Mouse (Mus musculus): ENCODE measurements around the gene Zfp13. TPM values are rescaled to one million over a fixed set of nuclear protein-coding genes. Genes with fewer than 3 reads are reported as not detected.
A peak's percentile ranks its signal among the peaks of the same experiment; 100 is the strongest.

Zfp13 gene
- polyA plus RNA-seq (2015; fragmentation: Nextera tagmentation; extraction: Ambion mirVana) = 6.7 and 8.3 TPM in 2 replicates

DNA sequence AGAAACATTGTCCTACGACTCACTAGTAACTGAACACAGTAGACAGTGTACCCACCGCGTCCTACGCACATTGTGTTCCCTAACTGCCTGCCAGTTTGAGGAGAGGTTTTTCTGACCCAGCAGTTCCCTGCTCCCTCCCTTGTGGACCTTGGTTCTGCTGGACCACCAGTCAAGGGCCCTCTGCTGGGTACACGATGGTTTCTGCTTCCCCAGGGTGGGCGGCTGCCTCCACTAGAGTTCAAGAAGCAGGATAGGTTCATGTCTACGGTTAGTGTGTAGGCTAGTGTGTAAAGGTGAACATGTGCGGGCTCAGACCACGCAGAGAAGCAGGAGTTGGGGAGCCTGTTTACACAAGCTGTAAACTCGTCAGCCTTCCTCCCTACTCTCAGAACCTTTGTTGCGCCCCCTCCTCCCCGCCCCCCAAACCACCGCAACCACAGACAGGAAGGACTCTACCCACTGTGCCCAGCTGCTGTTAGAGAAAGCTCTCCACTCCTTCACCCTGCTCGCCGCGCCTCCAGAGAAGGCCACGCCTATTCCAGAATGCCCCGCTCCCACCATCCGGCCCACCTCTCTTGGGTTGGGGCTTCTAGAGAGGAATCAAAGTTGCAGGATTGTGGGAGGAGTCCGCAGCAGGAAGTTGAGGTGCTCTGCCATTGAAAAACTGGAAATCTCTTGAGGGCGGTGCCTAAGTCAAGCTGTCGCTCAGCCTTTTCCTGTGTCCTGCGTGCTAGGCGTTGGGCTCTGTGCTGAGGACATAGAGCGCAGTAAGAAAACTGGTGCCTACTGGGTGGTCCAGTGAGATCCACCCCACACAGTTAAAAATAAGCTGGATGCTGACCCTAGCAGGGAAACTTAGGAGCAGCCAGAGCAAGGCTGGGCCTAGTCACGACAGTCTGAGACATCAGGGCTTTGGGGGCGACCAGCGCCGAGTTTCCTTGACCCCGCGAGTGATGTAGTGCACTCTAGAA lies at the start of gene Zfp13:
Gene Zfp13, minus strand, starts transcription at position 906 of the 971 bp plus-strand sequence.
- Histone ChIP-seq H3K36me3 (no peaks in the 10 kb centered on the region), H3K9ac (peak within 1 kb of the TSS; percentile 65), H3K4me3 (peak within 1 kb of the TSS; percentile 56), H3K4me2 (peak within 1 kb of the TSS; percentile 70), H3K4me1 (replicated peaks) (peaks cover 10% of the 10 kb centered on the region), H3K27ac (peak within 1 kb of the TSS; percentile 90), H3K27me3 (no peaks in the 10 kb centered on the region), H3K9me3 (replicated peaks) (no peaks in the 10 kb centered on the region)
- peak; percentile 96 for ATAC-seq (replicated peaks; ENCODE audit: insufficient number of reproducible peaks, insufficient read depth, low FRiP score, low read depth)
- 3% methylated on average over 31 of the region's 31 CpGs for WGBS

GRCm38 (mm10) chr17:23645894-23646293 lies 46.6 kb upstream of the Zfp13 start:
- ATAC-seq (replicated peaks; ENCODE audit: insufficient number of reproducible peaks, insufficient read depth, low FRiP score, low read depth) = no peak
- peaks cover 13% of the 10 kb centered on the region for H3K4me1 ChIP-seq (replicated peaks)
- H3K4me2 ChIP-seq = no peak overlapping the region
- no peak overlapping the region for H3K9ac ChIP-seq
- no peaks in the 10 kb centered on the region for H3K36me3 ChIP-seq
- no peak overlapping the region for H3K27ac ChIP-seq
- peaks cover 32% of the 10 kb centered on the region for H3K27me3 ChIP-seq
- H3K4me3 ChIP-seq = no peak overlapping the region
- WGBS = 26% methylated on average over 10 of the region's 10 CpGs
- H3K9me3 ChIP-seq (replicated peaks) = no peaks in the 10 kb centered on the region

GRCm38 (mm10) chr17:23644613-23645495 lies 45.6 kb upstream of the Zfp13 start, which contains the start of gene Mmp25:
Gene Mmp25, minus strand, starts transcription at chr17:23645277.
- H3K36me3 ChIP-seq = no peaks in the 10 kb centered on the region
- H3K4me1 ChIP-seq (replicated peaks) = peaks cover 13% of the 10 kb centered on the region
- H3K27me3 ChIP-seq = peaks cover 32% of the 10 kb centered on the region
- H3K4me3 ChIP-seq = peak within 1 kb of the TSS; percentile 53
- H3K9ac ChIP-seq = peak within 1 kb of the TSS; percentile 56
- WGBS = 2% methylated on average over 58 of the region's 58 CpGs
- H3K27ac ChIP-seq = no peak within 1 kb of the TSS
- peak; percentile 56 for ATAC-seq (replicated peaks; ENCODE audit: insufficient number of reproducible peaks, insufficient read depth, low FRiP score, low read depth)
- peak within 1 kb of the TSS; percentile 88 for H3K4me2 ChIP-seq
- H3K9me3 ChIP-seq (replicated peaks) = no peaks in the 10 kb centered on the region

GRCm38 (mm10) chr17:23631241-23631640 lies 32.0 kb upstream of the Zfp13 start:
- ATAC-seq (replicated peaks; ENCODE audit: insufficient number of reproducible peaks, insufficient read depth, low FRiP score, low read depth) = no peak
- 67% methylated on average over 8 of the region's 8 CpGs for WGBS

GRCm38 (mm10) chr17:23630195-23631020 lies 31.1 kb upstream of the Zfp13 start:
- Histone ChIP-seq H3K9ac (0 out of 2 replicates have a peak overlapping the region, but pooled peaks have one; percentile 31), H3K4me2 (peak overlapping the region; percentile 64), H3K27ac (no peak overlapping the region), H3K27me3 (peaks cover 14% of the 10 kb centered on the region), H3K4me3 (peak overlapping the region; percentile 29), H3K4me1 (replicated peaks) (peaks cover 4% of the 10 kb centered on the region), H3K36me3 (no peaks in the 10 kb centered on the region), H3K9me3 (replicated peaks) (no peaks in the 10 kb centered on the region)
- peak; percentile 74 for ATAC-seq (replicated peaks; ENCODE audit: insufficient number of reproducible peaks, insufficient read depth, low FRiP score, low read depth)
- WGBS = 13% methylated on average over 22 of the region's 22 CpGs

More at GRCm38 (mm10) chr17:23631241-23631640, 32.0 kb upstream of the Zfp13 start:
- no peak overlapping the region for H3K27ac ChIP-seq
- H3K36me3 ChIP-seq = no peaks in the 10 kb centered on the region
- H3K4me2 ChIP-seq = no peak overlapping the region
- no peak overlapping the region for H3K9ac ChIP-seq
- peaks cover 4% of the 10 kb centered on the region for H3K4me1 ChIP-seq (replicated peaks)
- H3K4me3 ChIP-seq = no peak overlapping the region
- peaks cover 16% of the 10 kb centered on the region for H3K27me3 ChIP-seq
- no peaks in the 10 kb centered on the region for H3K9me3 ChIP-seq (replicated peaks)

DNA sequence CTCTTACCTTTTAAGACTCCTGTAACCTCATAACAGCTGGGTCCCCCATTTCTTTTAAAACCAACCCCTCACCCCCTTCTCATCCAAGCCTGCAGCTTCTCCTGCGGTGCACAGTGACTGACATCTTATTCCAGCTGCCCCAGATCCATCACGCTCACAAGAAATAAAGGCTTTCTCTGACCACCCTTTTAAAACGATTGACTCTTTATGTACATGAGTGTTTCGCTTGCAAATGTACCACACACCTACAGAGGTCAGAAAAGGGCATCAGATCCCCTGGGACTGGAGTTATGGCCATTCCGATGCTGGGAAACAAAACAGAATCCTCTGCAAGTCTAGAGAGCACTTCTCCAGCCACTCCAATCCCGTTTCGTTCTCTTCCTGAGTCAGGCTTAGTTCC lies 28.5 kb upstream of the Zfp13 start:
- no peak overlapping the region for H3K4me2 ChIP-seq
- ATAC-seq (replicated peaks; ENCODE audit: insufficient number of reproducible peaks, insufficient read depth, low FRiP score, low read depth) = no peak
- peaks cover 16% of the 10 kb centered on the region for H3K27me3 ChIP-seq
- peaks cover 4% of the 10 kb centered on the region for H3K4me1 ChIP-seq (replicated peaks)
- H3K9ac ChIP-seq = no peak overlapping the region
- 31% methylated on average over 7 of the region's 7 CpGs for WGBS
- H3K9me3 ChIP-seq (replicated peaks) = no peaks in the 10 kb centered on the region
- H3K27ac ChIP-seq = no peak overlapping the region
- H3K4me3 ChIP-seq = no peak overlapping the region
- H3K36me3 ChIP-seq = no peaks in the 10 kb centered on the region

GRCm38 (mm10) chr17:23620351-23620750 lies 21.1 kb upstream of the Zfp13 start:
- peaks cover 34% of the 10 kb centered on the region for H3K27me3 ChIP-seq
- no peak overlapping the region for H3K9ac ChIP-seq
- H3K27ac ChIP-seq = no peak overlapping the region
- H3K4me3 ChIP-seq = no peak overlapping the region
- H3K9me3 ChIP-seq (replicated peaks) = no peaks in the 10 kb centered on the region
- 43% methylated on average over 7 of the region's 7 CpGs for WGBS
- no peaks in the 10 kb centered on the region for H3K4me1 ChIP-seq (replicated peaks)
- ATAC-seq (replicated peaks; ENCODE audit: insufficient number of reproducible peaks, insufficient read depth, low FRiP score, low read depth) = no peak
- no peaks in the 10 kb centered on the region for H3K36me3 ChIP-seq
- H3K4me2 ChIP-seq = no peak overlapping the region

DNA sequence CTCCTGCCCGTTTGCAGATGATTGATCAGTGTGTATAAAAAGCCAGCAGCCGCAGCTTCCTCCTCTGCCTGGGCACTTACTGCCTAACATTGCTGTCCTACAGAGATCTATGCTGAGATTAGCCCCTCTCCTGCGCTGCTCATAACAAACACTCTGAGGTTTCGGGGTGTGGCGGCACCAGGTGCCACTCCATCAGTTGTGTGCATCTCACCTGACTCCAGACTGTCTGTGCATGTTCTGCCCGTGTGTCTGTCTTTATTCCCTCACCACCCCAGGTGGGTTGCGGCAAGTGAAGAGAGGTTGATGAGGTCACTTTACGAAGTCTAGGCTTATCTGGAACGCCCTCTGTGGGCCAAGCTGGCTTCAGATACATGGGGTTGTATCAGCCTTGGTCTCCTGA lies 17.8 kb upstream of the Zfp13 start:
- Histone ChIP-seq H3K27me3 (peaks cover 28% of the 10 kb centered on the region), H3K9ac (no peak overlapping the region), H3K4me3 (no peak overlapping the region), H3K9me3 (replicated peaks) (no peaks in the 10 kb centered on the region), H3K27ac (no peak overlapping the region), H3K4me1 (replicated peaks) (no peaks in the 10 kb centered on the region), H3K36me3 (no peaks in the 10 kb centered on the region), H3K4me2 (no peak overlapping the region)
- ATAC-seq (replicated peaks; ENCODE audit: insufficient number of reproducible peaks, insufficient read depth, low FRiP score, low read depth) = no peak
- WGBS = 46% methylated on average over 9 of the region's 9 CpGs

DNA sequence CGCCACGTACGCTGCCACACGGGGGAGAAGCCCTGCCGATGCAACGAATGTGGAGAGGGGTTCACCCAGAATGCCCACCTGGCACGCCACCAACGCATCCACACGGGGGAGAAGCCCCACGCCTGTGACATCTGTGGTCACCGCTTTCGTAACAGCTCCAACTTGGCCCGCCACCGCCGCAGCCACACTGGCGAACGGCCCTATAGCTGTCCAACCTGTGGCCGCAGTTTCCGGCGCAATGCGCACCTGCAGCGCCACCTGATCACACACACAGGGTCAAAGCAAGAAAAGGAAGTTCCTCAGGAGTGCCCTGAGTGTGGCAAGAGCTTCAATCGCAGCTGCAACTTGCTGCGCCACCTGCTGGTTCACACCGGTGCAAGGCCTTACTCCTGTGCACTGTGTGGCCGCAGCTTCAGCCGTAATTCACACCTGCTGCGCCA lies 11.1 kb upstream of the Zfp13 start:
- 0 out of 2 replicates have a peak, but pooled peaks have one; percentile 56 for ATAC-seq (replicated peaks; ENCODE audit: insufficient number of reproducible peaks, insufficient read depth, low FRiP score, low read depth)

DNA sequence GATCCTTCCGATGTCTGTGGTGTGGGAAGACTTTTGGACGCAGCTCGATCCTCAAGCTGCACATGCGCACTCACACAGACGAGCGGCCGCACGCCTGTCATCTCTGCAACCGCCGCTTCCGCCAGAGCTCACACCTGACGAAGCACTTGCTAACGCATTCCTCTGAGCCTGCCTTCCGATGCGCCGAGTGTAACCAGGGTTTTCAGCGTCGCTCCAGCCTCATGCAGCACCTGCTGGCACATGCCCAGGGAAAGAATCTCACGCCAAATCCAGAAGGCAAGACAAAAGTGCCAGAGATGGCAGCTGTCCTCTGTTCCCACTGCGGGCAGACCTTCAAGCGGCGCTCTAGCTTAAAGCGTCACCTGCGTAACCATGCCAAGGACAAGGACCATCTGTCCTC lies 10.3 kb upstream of the Zfp13 start:
- no peak for ATAC-seq (replicated peaks; ENCODE audit: insufficient number of reproducible peaks, insufficient read depth, low FRiP score, low read depth)
- Histone ChIP-seq H3K27ac (no peak overlapping the region), H3K36me3 (no peaks in the 10 kb centered on the region), H3K27me3 (no peaks in the 10 kb centered on the region), H3K4me2 (no peak overlapping the region), H3K9me3 (replicated peaks) (no peaks in the 10 kb centered on the region), H3K4me1 (replicated peaks) (no peaks in the 10 kb centered on the region), H3K4me3 (no peak overlapping the region), H3K9ac (no peak overlapping the region)
- 89% methylated on average over 24 of the region's 24 CpGs for WGBS

More for the DNA sequence above, 11.1 kb upstream of the Zfp13 start:
- Histone ChIP-seq H3K27me3 (no peaks in the 10 kb centered on the region), H3K27ac (no peak overlapping the region), H3K9me3 (replicated peaks) (no peaks in the 10 kb centered on the region), H3K4me2 (no peak overlapping the region), H3K4me3 (no peak overlapping the region), H3K9ac (no peak overlapping the region), H3K36me3 (no peaks in the 10 kb centered on the region), H3K4me1 (replicated peaks) (no peaks in the 10 kb centered on the region)
- WGBS = 75% methylated on average over 28 of the region's 28 CpGs
